Mouse (Mus musculus): ENCODE measurements around the gene Iqcn.

The Iqcn gene

DNA sequence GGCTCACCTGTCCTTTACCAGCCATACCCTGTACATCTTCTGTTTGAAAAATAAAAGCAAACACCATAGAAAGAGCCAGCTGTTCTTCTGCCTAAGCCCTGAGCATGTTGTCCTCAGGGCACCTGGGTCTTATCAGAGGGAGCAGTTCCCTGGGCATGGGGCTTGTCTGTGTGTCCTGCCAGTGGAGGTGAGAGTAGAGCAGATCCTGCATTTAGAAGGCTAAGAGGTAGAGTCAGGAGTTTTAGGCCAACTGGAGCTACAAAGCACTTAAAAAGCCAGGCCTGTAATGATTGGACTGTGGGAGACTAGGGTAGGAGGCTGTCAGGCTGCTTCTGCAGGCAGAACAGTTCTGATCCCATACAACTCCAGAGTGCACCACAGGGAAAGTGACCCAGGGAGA, 24.6 kb upstream of the Iqcn start:
- no peak for DNase-seq (ENCODE audit: low read depth, low spot score)

DNA sequence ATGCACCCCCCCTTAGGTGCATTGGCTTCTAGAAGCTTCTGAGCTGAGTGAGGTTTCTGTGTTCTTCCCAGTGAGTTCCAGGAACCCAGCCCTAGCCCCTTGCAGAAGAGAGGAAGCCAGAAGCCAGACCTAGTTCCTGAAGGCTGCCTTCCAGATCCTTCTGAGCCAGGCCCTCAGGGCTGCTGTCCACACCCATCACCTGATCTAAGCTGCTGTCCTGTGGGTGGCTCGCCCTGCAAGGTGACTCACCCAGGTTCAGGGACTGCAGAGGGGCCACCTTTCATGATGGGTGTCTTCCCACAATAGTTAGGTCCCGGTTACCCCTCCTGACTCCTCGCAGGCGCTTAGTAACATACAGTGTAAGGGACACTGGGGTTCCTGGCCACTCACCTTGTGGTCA, 23.9 kb upstream of the Iqcn start:
- DNase-seq (ENCODE audit: low read depth, low spot score): no peak

DNA sequence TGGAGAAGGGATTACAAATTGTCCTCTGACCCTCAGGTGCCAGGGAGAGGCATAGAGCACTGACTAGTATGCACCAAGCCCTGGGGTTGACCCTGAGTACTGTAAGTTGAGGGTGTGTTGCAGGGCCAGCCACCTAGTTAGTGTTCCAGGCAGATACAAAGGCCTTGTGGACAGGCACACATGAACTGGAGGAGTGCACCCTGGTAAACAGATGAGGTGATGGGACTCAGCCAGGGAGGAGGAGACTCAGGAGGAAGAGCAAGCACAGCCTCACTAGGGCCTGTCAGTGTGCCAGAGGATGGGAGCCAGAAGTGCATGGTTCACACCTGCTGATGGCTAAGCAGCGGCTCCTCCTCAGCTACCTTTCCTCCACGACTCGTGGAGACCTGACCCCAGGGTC, 23.2 kb upstream of the Iqcn start:
- no peak for DNase-seq (ENCODE audit: low read depth, low spot score)

GRCm38 (mm10) chr8:70681410-70681809, 21.8 kb upstream of the Iqcn start:
- no peak for DNase-seq (ENCODE audit: low read depth, low spot score)

DNA sequence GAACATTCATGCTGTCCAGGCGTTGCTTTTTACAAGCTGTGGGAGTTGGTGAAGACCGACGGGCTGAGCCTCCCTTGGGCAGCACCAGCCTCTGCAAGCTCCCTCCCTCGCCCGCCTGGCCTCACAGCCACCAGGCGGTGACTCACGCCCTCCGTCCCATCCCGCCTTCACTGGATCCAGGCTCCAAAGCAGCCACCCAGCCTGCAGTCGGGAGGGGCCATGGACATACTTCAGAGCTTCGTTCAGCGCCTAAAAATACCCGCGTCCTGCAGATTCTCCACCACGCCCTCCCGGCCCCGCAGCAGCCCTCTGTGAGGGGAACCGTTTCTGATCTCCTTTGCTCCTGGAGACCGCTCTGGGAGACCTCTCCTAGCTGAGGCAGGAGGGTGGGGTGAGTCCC, 21.1 kb upstream of the Iqcn start:
- DNase-seq (ENCODE audit: low read depth, low spot score): peak; percentile 72

DNA sequence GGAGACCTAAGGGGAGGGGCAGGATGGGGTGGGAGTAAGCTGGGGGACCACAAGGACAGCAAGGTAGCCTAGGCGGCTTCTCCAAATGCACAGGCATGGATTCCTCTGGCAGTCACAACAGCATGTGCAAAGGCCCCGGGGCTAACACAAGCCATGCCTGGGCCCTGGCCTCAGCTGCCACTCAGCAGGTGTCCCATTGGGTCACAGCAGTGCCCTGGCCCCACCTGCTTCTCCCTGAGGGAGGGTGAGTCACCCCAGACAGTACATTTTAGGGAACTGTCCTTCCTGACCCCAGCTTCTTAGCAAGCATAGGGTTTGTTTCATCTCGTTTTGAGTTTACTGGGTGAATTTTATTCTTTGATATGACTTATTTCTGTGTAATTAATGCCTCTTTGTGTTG, 20.6 kb upstream of the Iqcn start:
- peak; percentile 24 for DNase-seq (ENCODE audit: low read depth, low spot score)

DNA sequence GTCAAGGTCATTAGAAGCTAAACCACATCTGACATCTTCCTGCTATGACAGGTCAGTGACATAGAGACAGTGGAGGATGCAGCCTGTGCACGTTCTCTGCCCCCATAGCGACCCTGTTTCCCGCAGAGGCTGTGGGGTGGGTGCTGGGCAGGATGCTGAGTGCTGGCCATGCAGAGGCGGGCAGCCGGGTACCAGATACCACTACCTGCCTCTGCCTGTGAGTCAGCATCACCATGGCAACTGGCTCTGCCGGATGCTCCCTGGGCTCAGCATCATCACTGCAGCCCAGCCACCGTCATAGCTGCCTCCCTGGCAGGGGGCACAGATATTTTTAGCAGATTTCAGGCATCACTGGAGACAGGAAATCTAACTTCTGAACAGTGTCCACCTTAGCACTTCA, 19.0 kb upstream of the Iqcn start:
- DNase-seq (ENCODE audit: low read depth, low spot score): peak; percentile 33

GRCm38 (mm10) chr8:70687576-70687975, 15.7 kb upstream of the Iqcn start:
- no peak for DNase-seq (ENCODE audit: low read depth, low spot score)

DNA sequence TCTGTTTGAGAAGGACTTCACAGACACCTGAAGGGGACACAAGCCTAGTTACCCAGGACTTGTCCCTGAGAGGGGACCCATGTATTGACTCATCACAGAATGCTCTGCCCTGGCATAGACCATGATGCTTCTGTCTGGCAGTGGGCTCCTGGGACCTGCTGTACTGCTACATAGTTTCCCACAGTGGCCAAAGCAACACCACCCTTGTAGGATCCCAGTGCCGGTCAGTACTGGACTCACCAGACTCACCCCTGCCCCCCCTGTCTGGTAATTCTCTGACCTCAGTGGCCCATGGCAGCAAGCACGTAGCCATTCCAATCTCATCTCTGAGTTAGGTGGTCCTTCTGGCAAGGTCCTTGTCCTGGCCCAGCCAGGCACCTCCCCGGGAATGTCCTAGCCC, 15.1 kb upstream of the Iqcn start:
- no peak for DNase-seq (ENCODE audit: low read depth, low spot score)

- DNase-seq (ENCODE audit: low read depth, low spot score): no peak
Measured at GRCm38 (mm10) chr8:70689892-70690390, 13.3 kb upstream of the Iqcn start.

DNA sequence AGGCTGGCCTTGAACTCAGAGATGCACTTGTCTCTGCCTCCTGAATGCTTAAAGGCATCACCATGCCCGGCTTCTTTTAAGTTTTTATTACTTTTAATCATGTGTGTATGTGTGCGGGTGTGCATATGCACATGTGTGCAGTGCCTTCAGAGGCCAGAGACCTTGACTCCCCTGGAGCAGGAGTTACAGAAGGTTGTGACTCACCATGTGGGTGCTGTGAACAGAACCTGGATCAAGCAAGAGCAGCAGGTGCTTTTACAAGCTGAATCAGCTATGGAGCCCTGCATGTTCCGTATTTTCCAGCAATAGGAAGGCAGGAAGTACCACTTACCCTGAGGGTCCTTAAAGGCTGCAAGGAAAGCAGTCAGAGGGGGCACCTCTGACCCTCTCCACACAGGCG, 12.0 kb upstream of the Iqcn start:
- peak; percentile 60 for DNase-seq (ENCODE audit: low read depth, low spot score)

DNA sequence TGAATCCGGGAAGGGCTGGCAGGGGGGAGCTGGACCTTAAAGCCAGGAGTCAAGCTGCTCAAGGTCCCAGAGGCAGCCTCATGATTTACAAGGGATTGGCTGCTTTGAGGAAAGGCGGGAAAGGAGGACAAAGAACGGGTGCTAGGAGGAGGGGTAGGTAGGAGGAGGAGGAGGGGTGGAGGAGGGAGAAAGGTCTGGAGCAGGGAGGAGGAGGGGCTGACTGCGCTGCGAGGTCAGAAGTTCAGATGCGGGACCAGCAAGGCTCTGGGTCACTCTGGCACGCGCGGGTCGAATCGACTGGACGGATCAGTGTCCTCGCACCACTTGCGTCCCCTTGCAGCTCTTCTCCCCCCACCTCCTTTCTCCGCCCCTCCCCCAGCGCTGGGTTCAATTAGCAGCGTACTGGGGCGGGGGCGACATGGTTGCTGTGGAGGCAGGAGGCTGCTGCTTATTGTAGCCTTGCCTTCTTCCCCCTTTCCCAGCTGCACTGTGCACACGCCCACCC, 11.5 kb upstream of the Iqcn start:
- peak; percentile 97 for DNase-seq (ENCODE audit: low read depth, low spot score)

DNA sequence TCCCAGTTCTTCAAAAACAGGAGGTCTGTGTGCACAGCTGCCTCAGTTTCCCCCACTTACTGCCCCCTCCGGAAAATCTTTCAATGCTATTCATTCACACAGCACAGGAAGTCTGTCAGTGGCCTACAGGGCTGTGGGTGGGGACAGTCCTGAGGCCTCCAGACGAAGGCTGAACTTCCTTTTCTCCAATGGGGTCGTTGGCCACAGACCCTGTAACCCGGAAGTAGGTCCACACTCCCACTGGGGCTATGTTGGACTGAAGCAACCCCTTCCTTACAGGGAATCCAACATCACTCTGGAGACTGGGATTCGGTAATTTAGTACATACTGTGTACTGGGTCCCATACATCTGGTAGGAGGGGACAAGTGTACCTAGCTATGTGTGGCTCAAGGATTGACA, 9.6 kb upstream of the Iqcn start:
- DNase-seq (ENCODE audit: low read depth, low spot score): no peak

GRCm38 (mm10) chr8:70695318-70696018, 7.8 kb upstream of the Iqcn start:
- peak; percentile 47 for DNase-seq (ENCODE audit: low read depth, low spot score)

GRCm38 (mm10) chr8:70696019-70696885, 7.0 kb upstream of the Iqcn start:
- DNase-seq (ENCODE audit: low read depth, low spot score): peak; percentile 80

DNA sequence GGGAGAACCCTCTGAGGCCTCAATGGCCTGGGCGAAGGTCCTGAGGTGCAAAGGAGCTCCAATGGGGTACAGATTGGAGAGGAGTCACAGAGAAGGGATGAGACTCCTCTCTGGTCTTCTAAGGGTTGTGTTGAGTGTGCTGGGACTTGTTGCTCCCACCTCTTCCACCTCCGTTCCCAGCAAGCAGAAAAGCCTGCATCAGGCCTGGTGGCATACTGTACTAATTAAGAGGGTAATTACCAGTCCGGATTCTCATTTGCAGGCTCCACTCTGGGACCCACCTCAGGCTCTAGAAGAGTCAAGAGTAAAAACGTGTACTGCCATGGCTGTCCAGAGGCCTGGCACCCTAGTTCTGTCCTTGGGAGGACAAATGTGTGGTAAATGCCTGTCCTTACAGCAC, 6.3 kb upstream of the Iqcn start:
- no peak for DNase-seq (ENCODE audit: low read depth, low spot score)

DNA sequence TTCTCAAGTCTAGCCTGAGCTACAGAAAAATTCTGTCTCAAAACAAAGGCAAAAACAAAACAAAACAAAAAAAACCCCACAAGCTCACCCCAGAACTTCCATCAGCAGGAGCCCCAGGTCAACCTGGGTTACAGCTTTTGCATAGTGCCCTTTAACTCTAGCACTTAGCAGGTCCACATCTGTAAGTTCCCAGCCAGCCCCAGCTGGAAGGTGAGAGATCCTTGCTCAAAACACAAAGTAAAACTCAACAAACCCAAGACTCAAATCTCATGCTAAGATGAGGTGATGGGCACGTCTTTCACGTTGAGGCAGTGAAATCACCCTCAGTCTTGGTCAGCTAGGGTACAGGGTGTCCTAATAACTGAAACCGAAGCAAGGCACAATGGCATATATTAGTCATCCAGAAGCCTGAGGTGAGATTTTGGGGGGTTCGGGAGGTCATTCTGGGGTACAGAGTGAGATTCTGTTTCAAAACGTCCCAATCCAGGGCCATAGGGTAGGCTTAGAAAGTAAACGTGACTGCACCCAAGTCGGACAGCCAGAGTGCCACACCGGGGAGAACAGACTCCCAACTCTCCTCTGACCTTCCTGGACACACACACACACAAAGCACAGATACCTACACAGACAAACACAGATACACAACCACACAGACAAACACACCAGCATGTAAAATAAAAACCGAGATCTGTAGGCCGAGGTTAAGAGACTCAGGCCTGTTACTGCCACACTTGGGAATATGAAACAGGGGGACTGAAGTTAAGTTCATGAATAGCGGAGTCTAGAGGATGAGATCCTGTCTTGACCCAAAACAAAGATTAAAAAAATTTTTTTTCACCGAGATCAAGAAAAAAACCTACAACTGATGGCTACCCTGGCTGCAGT, 5.6 kb upstream of the Iqcn start:
- DNase-seq (ENCODE audit: low read depth, low spot score): no peak

GRCm38 (mm10) chr8:70698310-70699109, 4.7 kb upstream of the Iqcn start, which contains the start of gene Jund:
Gene Jund, plus strand, starts transcription at chr8:70698949.
- DNase-seq (ENCODE audit: low read depth, low spot score): peak; percentile 98

- DNase-seq (ENCODE audit: low read depth, low spot score): peak; percentile 52
Measured at GRCm38 (mm10) chr8:70699116-70699833, 4.0 kb upstream of the Iqcn start.

All from R1 (cell line).